Mouse (Mus musculus) embryonic facial prominence, embryonic 12.5 days (tissue): ENCODE data around the gene Ech1. TPM values are rescaled to one million over a fixed set of nuclear protein-coding genes. Genes with fewer than 3 reads are reported as not detected.

ENCODE experiments used
- ATAC-seq: fragments of 200-750 bp; cut with Nextera tagmentation; 2 replicates; pipeline ENCODE4 v1.8.0; 2017; ENCODE audit not compliant: insufficient number of reproducible peaks, insufficient read depth, low FRiP score, low TSS enrichment
- H3K27ac ChIP-seq: fragments of 300-500 bp; sonication (generic); 2 replicates; pipeline ENCODE4 v1.5.1; 2016; ENCODE audit warnings: mild to moderate bottlenecking
- H3K27me3 ChIP-seq: fragments of 300-500 bp; sonication (generic); 2 replicates; pipeline ENCODE4 v1.6.1; 2016; ENCODE audit warnings: mild to moderate bottlenecking, moderate library complexity
- H3K36me3 ChIP-seq: fragments of 300-500 bp; sonication (generic); 2 replicates; pipeline ENCODE4 v1.6.1; 2016; ENCODE audit warnings: mild to moderate bottlenecking
- H3K4me1 ChIP-seq: fragments of 300-500 bp; sonication (generic); 2 replicates; pipeline ENCODE4 v1.6.1; 2016
- H3K4me2 ChIP-seq: fragments of 300-500 bp; sonication (generic); replicated peaks from 2 replicates; pipeline ENCODE4 v1.6.1; 2016; ENCODE audit warnings: mild to moderate bottlenecking, moderate library complexity
- H3K4me3 ChIP-seq: fragments of 300-500 bp; sonication (generic); 2 replicates; pipeline ENCODE4 v1.5.1; 2016; ENCODE audit warnings: mild to moderate bottlenecking
- H3K9ac ChIP-seq: fragments of 300-500 bp; sonication (generic); 2 replicates; pipeline ENCODE4 v1.6.1; 2016; ENCODE audit warnings: mild to moderate bottlenecking, moderate library complexity
- H3K9me3 ChIP-seq: fragments of 300-500 bp; sonication (generic); 2 replicates; pipeline ENCODE4 v1.6.1; 2016; ENCODE audit warnings: mild to moderate bottlenecking, moderate library complexity
- WGBS: fragments of 180-500 bp; shearing (Covaris S2); methylation state at CpG from one replicate; pipeline ENCODE4 v1.1.7; 2016; 5-methylcytosine and 5-hydroxymethylcytosine counted together
- polyA plus RNA-seq: library from polyadenylated mRNA; unstranded; fragments of >200 nt; fragmentation: Nextera tagmentation; extraction: Ambion mirVana; gene quantifications from 2 replicates; pipeline ENCODE4 v1.2.1, GENCODE M21; 2016

Gene Ech1
- polyA plus RNA-seq, 1 experiment from 2014 or later = 117 TPM

GRCm38 (mm10) chr7:28792391-28793185 is 32.4 kb upstream of the Ech1 start:
- WGBS = 79% methylated on average over 14 of the region's 14 CpGs
- H3K9me3 ChIP-seq = no peaks in the 10 kb centered on the region
- H3K4me2 ChIP-seq = no peak overlapping the region
- ATAC-seq = no peak
- H3K27me3 ChIP-seq = no peaks in the 10 kb centered on the region
- no peak overlapping the region for H3K4me3 ChIP-seq
- 0 out of 2 replicates have a peak overlapping the region, but pooled peaks have one; percentile 19 for H3K27ac ChIP-seq
- H3K36me3 ChIP-seq = peaks cover 6% of the 10 kb centered on the region
- no peak overlapping the region for H3K9ac ChIP-seq
- peaks cover 21% of the 10 kb centered on the region for H3K4me1 ChIP-seq

GRCm38 (mm10) chr7:28793834-28794233 is 31.2 kb upstream of the Ech1 start:
- H3K4me2 ChIP-seq = no peak overlapping the region
- H3K27ac ChIP-seq = no peak overlapping the region
- H3K4me3 ChIP-seq = no peak overlapping the region
- no peak for ATAC-seq
- H3K9me3 ChIP-seq = no peaks in the 10 kb centered on the region
- WGBS = 33% methylated on average over 2 of the region's 2 CpGs
- no peak overlapping the region for H3K9ac ChIP-seq
- no peaks in the 10 kb centered on the region for H3K36me3 ChIP-seq
- no peaks in the 10 kb centered on the region for H3K27me3 ChIP-seq
- H3K4me1 ChIP-seq = peaks cover 18% of the 10 kb centered on the region

GRCm38 (mm10) chr7:28794496-28794895 is 30.5 kb upstream of the Ech1 start:
- no peak for ATAC-seq
- Histone ChIP-seq H3K36me3 (no peaks in the 10 kb centered on the region), H3K9me3 (no peaks in the 10 kb centered on the region), H3K4me2 (no peak overlapping the region), H3K4me3 (no peak overlapping the region), H3K27ac (no peak overlapping the region), H3K9ac (no peak overlapping the region), H3K27me3 (no peaks in the 10 kb centered on the region), H3K4me1 (peaks cover 12% of the 10 kb centered on the region)
- WGBS = 75% methylated on average over 3 of the region's 3 CpGs

GRCm38 (mm10) chr7:28795832-28796231 is 29.2 kb upstream of the Ech1 start:
- ATAC-seq = no peak
- Histone ChIP-seq H3K9me3 (no peaks in the 10 kb centered on the region), H3K36me3 (no peaks in the 10 kb centered on the region), H3K9ac (no peak overlapping the region), H3K4me2 (no peak overlapping the region; the same call in 1 of the 2 replicates), H3K4me1 (peaks cover 7% of the 10 kb centered on the region), H3K27ac (0 out of 2 replicates have a peak overlapping the region, but pooled peaks have one; percentile 17), H3K4me3 (no peak overlapping the region), H3K27me3 (no peaks in the 10 kb centered on the region)
- WGBS = 74% methylated on average over 15 of the region's 15 CpGs

- Histone ChIP-seq H3K9ac (peak overlapping the region; percentile 33), H3K4me2 (peak overlapping the region; percentile 40), H3K4me1 (peaks cover 7% of the 10 kb centered on the region), H3K9me3 (no peaks in the 10 kb centered on the region), H3K27me3 (no peaks in the 10 kb centered on the region), H3K4me3 (0 out of 2 replicates have a peak overlapping the region, but pooled peaks have one; percentile 14), H3K36me3 (no peaks in the 10 kb centered on the region), H3K27ac (0 out of 2 replicates have a peak overlapping the region, but pooled peaks have one; percentile 17)
- 17% methylated on average over 32 of the region's 32 CpGs for WGBS
- ATAC-seq = peak; percentile 43; the same call in 1 of the 2 replicates
Measured at GRCm38 (mm10) chr7:28796562-28796975, 28.4 kb upstream of the Ech1 start.

GRCm38 (mm10) chr7:28799994-28800393 is 25.0 kb upstream of the Ech1 start:
- no peak overlapping the region for H3K9ac ChIP-seq
- no peaks in the 10 kb centered on the region for H3K9me3 ChIP-seq
- no peak overlapping the region for H3K4me3 ChIP-seq
- H3K27ac ChIP-seq = no peak overlapping the region
- no peaks in the 10 kb centered on the region for H3K27me3 ChIP-seq
- H3K36me3 ChIP-seq = no peaks in the 10 kb centered on the region
- 89% methylated on average over 9 of the region's 9 CpGs for WGBS
- peaks cover 32% of the 10 kb centered on the region for H3K4me1 ChIP-seq
- no peak for ATAC-seq
- no peak overlapping the region for H3K4me2 ChIP-seq

GRCm38 (mm10) chr7:28801451-28801850 is 23.6 kb upstream of the Ech1 start:
- no peak overlapping the region for H3K4me3 ChIP-seq
- no peaks in the 10 kb centered on the region for H3K9me3 ChIP-seq
- peak overlapping the region; percentile 89 for H3K27ac ChIP-seq
- peaks cover 30% of the 10 kb centered on the region for H3K4me1 ChIP-seq
- H3K4me2 ChIP-seq = no peak overlapping the region
- no peaks in the 10 kb centered on the region for H3K27me3 ChIP-seq
- no peak overlapping the region for H3K9ac ChIP-seq
- H3K36me3 ChIP-seq = no peaks in the 10 kb centered on the region
- WGBS = 70% methylated on average over 3 of the region's 3 CpGs
- no peak for ATAC-seq

GRCm38 (mm10) chr7:28801901-28802670 is 22.9 kb upstream of the Ech1 start:
- no peaks in the 10 kb centered on the region for H3K36me3 ChIP-seq
- no peaks in the 10 kb centered on the region for H3K9me3 ChIP-seq
- no peak overlapping the region for H3K9ac ChIP-seq
- H3K27me3 ChIP-seq = no peaks in the 10 kb centered on the region
- ATAC-seq = 0 out of 2 replicates have a peak, but pooled peaks have one; percentile 49
- H3K4me3 ChIP-seq = 0 out of 2 replicates have a peak overlapping the region, but pooled peaks have one; percentile 8
- H3K27ac ChIP-seq = peak overlapping the region; percentile 89
- H3K4me1 ChIP-seq = peaks cover 24% of the 10 kb centered on the region
- peak overlapping the region; percentile 27; the same call in 1 of the 2 replicates for H3K4me2 ChIP-seq
- 20% methylated on average over 10 of the region's 10 CpGs for WGBS

GRCm38 (mm10) chr7:28802846-28803588 is 22.0 kb upstream of the Ech1 start:
- peak; percentile 55; the same call in 1 of the 2 replicates for ATAC-seq
- peak overlapping the region; percentile 27 for H3K4me2 ChIP-seq
- H3K4me1 ChIP-seq = peaks cover 29% of the 10 kb centered on the region
- no peaks in the 10 kb centered on the region for H3K27me3 ChIP-seq
- H3K9ac ChIP-seq = no peak overlapping the region
- 0 out of 2 replicates have a peak overlapping the region, but pooled peaks have one; percentile 8 for H3K4me3 ChIP-seq
- peak overlapping the region; percentile 89 for H3K27ac ChIP-seq
- no peaks in the 10 kb centered on the region for H3K9me3 ChIP-seq
- no peaks in the 10 kb centered on the region for H3K36me3 ChIP-seq
- WGBS = 7% methylated on average over 10 of the region's 10 CpGs

- ATAC-seq = no peak
- no peak overlapping the region for H3K4me3 ChIP-seq
- H3K9ac ChIP-seq = no peak overlapping the region
- H3K27me3 ChIP-seq = no peaks in the 10 kb centered on the region
- no peaks in the 10 kb centered on the region for H3K9me3 ChIP-seq
- 45% methylated on average over 4 of the region's 4 CpGs for WGBS
- peak overlapping the region; percentile 89 for H3K27ac ChIP-seq
- H3K4me1 ChIP-seq = peaks cover 32% of the 10 kb centered on the region
- no peaks in the 10 kb centered on the region for H3K36me3 ChIP-seq
- no peak overlapping the region for H3K4me2 ChIP-seq
Measured at GRCm38 (mm10) chr7:28803756-28804155, 21.3 kb upstream of the Ech1 start.

GRCm38 (mm10) chr7:28806869-28807268 is 18.1 kb upstream of the Ech1 start:
- ATAC-seq = no peak
- peaks cover 31% of the 10 kb centered on the region for H3K4me1 ChIP-seq
- no peak overlapping the region for H3K27ac ChIP-seq
- no peak overlapping the region for H3K4me3 ChIP-seq
- no peak overlapping the region for H3K4me2 ChIP-seq
- H3K9ac ChIP-seq = no peak overlapping the region
- H3K9me3 ChIP-seq = no peaks in the 10 kb centered on the region
- no peaks in the 10 kb centered on the region for H3K36me3 ChIP-seq
- no peaks in the 10 kb centered on the region for H3K27me3 ChIP-seq
- WGBS = 74% methylated on average over 4 of the region's 4 CpGs
